Mouse (Mus musculus) bone marrow, adult 2 months (tissue): ENCODE measurements around the gene Cavin1.

Experiments
- CTCF ChIP-seq: fragments of 200-500 bp; IDR thresholded peaks from 2 replicates; pipeline ENCODE4 v1.5.1; 2011; ENCODE audit warnings: low read length, control low read depth; ENCODE audit not compliant: control insufficient read depth, insufficient read depth
- POLR2A ChIP-seq: fragments of 200-500 bp; IDR thresholded peaks from 2 replicates; pipeline ENCODE4 v1.6.1; 2011; ENCODE audit warnings: low read depth, mild to moderate bottlenecking, control low read depth, low read length, borderline replicate concordance; ENCODE audit not compliant: control insufficient read depth

DNA sequence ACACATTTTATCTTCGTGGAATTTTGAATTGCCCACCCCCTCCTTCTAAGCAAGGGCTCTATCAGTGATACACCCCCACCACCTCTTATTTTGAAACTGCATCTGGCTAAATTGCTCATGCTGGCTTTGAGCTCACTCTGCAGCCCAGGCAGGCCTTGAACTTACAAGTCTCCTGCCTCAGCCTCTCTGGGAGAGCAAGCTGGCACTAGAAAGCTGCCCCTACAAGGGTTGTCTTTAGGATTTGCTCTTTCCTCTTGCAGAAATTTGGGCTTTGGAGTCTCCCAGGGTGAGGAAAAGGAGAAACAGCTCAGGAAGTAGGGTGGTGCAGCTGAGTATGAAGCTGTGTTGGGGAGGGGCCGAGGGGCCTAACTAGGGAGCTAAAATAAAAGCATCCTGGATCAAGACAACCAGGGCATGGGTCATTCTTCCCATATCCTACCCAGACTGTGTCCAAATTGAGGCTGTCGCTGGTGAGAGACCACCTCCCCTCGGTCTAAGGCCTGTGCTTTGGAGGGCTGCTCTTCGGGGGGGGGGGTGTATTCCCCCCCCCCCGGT is 12.7 kb downstream of the Cavin1 start:
- TF ChIP-seq CTCF (no peak), POLR2A (no peak)
